Mouse (Mus musculus) frontal cortex, postnatal 10 days (tissue): ENCODE results near the gene Tanc1.

Experiments used
- DNase-seq, 2 experiments: peaks; one replicate each; pipeline ENCODE4 v3.0.0; 2022; ENCODE audit warnings: low spot score in 2 of 2, mixed read lengths in 1 of 2

Gene Tanc1

DNA sequence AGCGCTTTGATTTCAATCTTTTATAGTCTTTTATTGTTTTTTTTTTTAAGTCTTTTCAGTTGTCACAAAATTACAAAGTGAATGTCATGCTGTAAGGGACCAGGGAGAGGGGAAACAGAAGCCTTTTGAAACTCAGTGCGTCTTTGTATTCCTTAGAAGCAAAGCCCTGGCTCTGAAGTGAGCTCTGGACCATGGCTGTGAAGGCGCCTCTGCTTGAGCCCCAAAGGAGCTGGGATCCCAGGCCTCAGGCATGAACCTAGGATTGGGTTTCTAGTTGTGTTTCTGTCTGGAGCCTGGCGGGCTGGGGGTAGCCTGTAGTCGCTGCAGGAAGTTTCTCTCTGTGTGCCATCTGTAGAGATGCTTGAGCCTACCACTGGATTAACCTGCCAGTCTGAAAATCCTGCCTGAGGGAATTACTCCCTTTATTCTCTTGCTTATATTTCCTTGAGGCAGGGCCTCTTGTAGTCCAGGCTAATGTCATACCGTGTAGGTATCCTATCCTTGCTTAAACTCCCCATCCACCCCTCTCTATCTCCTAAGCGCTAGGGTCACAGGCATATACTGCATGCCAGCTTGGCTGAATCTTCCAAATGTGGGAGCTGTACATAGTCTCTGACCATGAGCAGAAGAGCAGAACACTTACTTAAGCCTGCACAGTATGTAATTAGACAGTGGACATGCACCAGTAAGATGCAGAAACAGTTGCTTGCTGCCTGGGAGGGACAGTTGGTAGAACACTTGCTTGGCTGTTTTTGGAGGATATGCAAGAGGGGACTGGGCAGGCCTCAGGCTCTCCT, 177.1 kb downstream of the Tanc1 start:
- no peak for DNase-seq

DNA sequence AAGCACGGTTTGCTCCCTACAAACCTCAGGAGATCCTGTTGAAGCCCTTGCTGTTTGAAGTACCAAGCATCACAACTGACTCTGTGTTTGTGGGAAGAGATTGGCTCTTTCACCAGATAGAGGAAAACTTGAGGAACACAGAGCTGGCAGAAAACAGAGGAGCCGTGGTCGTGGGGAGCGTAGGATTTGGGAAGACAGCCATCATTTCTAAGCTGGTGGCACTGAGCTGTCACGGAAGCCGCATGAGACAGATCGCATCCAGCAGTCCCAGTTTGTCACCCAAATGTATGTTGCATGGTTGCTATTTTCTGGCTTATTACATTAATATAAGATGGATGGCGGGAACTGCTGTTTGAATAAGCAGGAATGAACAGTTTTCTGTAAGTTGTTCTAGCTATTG, 179.8 kb downstream of the Tanc1 start:
- no peak for DNase-seq

GRCm38 (mm10) chr2:59793337-59793736, 181.5 kb downstream of the Tanc1 start:
- no peak for DNase-seq

DNA sequence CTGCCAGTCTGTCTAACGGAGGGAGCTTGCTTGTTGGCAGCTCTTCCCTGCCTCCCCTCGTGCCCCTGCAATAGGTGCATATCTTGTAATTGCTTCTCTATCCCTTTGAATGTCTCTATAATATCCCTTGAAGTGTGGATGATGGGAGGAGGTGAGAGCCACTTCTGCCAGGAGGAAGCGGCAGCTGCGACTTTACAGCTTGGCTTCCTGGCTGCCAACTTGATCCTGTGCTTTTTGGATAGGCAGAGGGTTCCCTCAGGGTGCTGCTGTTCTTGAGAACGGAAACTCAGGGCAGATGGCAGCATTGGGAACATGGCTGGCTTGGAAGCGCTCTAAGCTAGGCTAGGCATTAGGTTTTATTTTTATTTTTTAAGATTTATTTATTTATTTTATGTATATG, 183.0 kb downstream of the Tanc1 start:
- DNase-seq: no peak

GRCm38 (mm10) chr2:59798934-59799532, 187.2 kb downstream of the Tanc1 start:
- DNase-seq: no peak

- DNase-seq: no peak
These were observed 187.7 kb downstream of the Tanc1 start for GRCm38 (mm10) chr2:59799572-59799971.

DNA sequence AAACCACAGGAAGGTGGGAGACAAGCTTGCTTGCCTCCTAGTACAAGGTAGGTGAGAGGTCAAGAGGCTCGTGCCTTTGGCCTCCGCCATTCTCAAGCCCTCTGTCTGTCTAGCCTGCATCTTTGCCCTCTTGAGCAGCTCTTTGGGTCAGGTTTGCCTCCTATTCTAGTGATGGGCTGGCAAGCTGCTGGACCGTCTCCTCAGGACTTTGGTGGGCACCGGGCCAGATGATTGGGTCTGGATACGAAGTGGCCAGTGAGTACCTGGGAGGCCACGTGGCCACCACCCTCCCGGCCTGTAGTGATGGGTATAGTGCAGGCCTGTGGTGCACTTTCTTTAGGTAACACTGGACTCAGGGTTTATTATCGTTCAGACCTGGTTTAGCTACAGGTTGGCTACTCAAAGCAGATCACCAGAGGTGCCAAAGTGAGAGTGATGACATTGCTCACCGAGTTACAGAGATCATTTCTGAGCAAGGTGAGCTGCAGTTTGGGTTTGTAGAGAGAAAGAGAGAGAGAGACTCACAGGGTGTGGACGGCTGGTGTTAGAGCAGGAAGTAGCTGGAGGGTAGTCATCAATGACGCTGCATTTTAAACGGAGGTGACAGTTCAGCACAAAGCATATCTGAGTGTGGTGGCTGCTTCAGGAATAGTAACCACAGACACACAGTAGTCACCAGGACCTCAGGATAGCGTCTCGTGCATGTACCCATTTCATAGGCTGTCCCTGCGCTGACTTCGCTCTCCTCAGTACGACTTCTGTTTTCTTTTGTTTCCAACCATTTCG, 188.8 kb downstream of the Tanc1 start:
- no peak for DNase-seq

- DNase-seq: no peak
These were observed 191.0 kb downstream of the Tanc1 start for GRCm38 (mm10) chr2:59802722-59803387.

GRCm38 (mm10) chr2:59805595-59805994, 193.8 kb downstream of the Tanc1 start:
- DNase-seq: no peak

- DNase-seq: no peak
These were observed 194.2 kb downstream of the Tanc1 start for GRCm38 (mm10) chr2:59806038-59806437.

DNA sequence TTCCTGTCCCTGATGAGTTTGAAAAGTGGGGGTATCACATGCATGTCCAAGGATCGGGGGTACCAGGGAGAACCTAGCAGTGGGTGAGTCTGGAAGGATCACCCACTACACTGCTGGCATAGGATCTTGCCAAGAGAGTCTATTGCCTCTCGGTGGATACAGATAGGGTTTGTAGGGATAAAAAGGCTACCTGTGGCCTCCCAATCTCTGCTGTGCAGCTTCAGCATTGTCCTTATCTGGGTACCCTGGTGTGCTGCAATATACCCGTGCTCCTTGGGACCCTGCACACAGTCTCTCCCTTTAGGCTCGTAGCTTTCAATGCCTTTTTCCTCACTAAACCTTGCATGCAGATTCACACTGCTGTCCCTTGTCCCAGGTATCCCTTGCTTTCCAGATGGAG, 196.8 kb downstream of the Tanc1 start:
- no peak for DNase-seq

GRCm38 (mm10) chr2:59810039-59810438, 198.2 kb downstream of the Tanc1 start:
- DNase-seq: no peak

DNA sequence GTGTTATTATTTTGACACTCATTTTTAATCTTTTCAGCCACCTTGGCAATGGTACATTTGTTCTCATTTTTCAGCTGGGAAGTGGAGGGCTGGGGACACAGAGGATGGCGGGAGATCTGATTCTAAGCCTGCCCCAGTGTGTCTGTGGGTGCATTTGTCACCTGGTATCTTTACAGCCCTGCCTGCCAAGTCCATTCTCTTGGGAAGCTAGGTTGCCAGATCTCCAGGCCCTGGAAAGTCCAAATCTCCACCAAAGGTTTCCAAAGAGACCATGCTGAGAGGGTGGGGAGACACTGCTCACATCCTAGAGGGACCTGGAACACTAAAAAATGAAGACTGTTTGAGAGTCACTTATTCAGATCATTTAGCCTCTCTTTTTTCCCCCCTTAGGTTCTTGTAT, 199.4 kb downstream of the Tanc1 start:
- no peak for DNase-seq

DNA sequence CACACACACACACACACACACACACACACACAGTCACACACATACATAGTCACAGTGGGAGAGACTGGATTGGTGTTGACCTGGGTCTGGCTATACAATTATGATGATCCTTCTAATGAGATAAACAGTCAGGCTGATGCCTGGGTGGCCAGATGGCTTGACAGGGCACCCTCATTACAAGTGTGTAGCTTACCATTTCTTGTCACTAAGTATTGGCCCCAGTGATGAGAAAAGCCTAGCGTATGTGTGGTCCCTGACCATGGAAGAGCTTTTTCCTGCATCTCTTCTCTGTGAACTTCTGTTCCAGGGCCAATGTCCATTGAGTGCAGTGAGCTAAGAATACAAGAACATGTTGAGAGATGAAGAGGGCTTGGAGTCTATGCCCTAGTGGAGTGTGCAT, 200.8 kb downstream of the Tanc1 start:
- DNase-seq: no peak

- no peak for DNase-seq
These were observed 201.6 kb downstream of the Tanc1 start for GRCm38 (mm10) chr2:59813457-59813856.

- DNase-seq: no peak
These were observed 203.2 kb downstream of the Tanc1 start for GRCm38 (mm10) chr2:59814997-59815396.

DNA sequence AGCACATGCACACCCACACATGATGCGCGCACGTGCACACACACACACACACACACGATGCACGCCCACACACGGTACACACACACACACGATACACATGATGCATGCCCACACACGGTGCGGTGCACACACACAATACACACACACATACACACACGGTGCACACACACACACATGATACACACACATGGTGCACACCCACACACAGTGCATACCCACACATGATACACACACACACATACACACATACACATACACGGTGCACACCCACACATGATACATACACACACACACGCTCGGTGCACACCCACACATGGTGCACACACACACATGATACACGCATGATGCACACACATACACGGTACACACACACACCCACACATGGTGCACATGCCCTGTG, 206.8 kb downstream of the Tanc1 start:
- no peak for DNase-seq

- no peak for DNase-seq
These were observed 207.6 kb downstream of the Tanc1 start for GRCm38 (mm10) chr2:59819415-59819814.

DNA sequence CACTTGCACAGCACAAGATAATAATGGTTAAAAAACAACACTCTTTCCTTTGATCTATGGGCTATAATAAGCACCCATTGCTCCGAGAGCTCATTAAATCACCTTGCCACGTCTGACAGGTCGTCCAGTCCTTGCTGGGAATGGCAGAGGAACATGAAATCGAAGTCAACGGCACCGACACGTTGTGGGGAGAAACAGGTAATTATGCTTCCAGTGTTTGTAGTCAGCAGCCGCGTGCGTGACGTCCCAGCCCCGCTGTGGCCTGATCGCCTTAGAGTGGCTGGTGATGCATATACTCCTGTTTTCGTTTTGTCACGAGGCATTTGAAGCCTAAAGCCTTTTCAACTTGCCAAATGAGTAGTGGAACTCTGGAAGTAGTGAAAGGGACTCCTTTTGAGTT, 208.2 kb downstream of the Tanc1 start:
- DNase-seq: no peak

GRCm38 (mm10) chr2:59821044-59821443, 209.2 kb downstream of the Tanc1 start:
- no peak for DNase-seq

DNA sequence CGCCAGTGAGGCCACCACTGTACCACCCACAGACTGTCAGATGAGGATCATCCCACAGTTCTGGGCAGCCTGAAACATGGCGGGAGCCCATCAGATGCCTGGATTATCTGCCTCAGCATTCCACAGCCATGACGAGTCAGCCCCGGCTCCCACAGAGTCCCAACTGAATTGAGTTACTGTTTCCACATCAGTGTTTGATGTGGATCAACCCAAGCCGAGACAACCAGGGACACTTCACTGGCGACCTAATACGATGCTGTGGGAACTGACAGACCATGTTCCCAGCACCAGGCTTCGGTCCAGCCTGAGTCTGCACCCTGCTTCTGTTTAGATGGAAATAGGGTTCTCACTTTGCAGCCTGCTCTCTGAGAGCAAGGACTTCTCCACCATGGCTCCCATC, 212.4 kb downstream of the Tanc1 start:
- no peak for DNase-seq

GRCm38 (mm10) chr2:59825380-59825779, 213.5 kb downstream of the Tanc1 start:
- DNase-seq: no peak
